Mouse (Mus musculus) heart, adult 11 months (tissue): ENCODE measurements around the gene Slc9a1.

Experiments used
- DNase-seq: peaks from one replicate; pipeline ENCODE4 v3.0.0; 2022

Slc9a1 gene

DNA sequence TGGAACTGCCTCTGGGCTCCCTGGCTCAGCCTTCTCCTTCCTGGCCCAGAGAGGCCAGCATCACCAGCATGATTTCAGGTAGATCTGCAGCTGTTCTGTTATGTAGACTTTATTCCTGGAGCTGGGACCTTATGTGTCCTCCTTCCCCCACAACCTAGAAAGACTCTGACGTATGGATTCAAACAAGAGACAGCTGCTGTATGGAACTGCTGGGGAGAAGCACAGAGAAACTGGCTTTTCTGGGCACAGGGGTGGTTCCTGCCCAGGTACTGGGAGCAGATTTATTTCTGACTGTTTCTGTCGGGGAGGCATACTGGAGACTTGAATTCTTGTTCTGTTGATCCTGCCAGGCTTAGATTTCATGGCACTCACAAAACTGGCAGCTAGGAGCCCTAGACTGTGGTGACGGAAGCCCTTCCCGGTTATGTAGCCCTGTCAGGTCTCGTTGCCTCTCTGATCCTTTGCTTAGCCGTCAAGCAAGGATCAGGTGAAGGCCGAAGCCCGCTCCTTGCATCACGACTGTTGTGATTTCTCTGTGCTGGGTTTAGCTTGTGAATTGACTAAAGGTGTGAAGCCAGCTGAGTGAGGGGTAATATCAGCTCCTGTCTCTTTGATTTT is 34.2 kb downstream of the Slc9a1 start:
- DNase-seq: no peak

DNA sequence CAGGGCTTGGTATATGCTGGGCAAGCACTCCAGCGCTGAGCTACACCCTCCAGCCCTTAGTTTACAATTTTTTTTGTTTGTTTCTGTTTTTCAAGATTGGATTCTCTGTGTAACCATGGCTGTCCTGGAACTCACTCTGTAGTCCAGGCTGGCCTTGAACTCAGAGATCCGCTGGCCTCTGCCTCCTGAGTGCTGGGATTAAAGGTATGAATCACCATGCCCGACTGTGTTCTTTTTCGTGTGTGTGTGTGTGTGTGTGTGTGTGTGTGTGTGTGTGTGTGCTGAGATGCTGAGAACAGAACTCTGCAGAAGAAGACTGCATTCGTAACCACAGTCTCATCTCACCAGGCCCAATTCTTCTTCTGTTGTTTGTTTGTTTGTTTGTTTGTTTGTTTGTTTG is 34.8 kb downstream of the Slc9a1 start:
- DNase-seq: no peak

DNA sequence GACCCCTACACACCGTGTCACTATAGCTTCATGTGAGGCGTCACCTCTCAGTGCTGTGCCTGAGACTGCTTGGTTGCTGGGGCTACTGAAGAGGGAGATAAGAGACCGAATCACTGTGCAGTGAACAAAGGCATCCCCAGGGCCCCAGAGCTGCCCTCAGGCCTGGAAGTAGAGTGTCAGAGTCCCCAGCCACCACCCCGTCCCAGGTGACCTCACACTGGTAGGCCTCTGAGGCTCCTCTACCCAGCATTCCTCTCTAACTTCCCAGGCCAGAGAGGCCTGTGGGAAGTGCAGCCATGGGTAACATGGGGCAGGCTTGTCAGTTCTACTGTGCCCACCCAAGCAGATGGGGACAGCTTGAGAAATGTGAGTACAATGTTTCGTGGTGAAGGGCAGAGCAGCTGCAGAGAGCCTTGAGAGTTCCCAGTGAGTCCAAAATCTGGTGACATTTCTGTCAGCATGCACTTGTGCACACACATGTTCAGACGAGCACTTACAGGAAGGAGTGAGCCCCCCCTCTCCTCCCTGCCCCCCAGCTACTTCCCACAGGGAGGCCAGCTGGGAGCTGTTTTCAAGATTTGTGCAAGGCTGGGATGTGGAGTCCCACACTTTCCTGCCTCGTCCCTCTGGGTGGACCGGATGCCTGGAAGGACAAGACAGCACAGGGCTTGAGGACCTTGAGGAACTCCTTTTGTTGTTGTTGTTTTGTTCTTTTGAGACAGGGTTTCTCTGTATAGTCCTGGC is 37.0 kb downstream of the Slc9a1 start:
- peak; percentile 91 for DNase-seq

DNA sequence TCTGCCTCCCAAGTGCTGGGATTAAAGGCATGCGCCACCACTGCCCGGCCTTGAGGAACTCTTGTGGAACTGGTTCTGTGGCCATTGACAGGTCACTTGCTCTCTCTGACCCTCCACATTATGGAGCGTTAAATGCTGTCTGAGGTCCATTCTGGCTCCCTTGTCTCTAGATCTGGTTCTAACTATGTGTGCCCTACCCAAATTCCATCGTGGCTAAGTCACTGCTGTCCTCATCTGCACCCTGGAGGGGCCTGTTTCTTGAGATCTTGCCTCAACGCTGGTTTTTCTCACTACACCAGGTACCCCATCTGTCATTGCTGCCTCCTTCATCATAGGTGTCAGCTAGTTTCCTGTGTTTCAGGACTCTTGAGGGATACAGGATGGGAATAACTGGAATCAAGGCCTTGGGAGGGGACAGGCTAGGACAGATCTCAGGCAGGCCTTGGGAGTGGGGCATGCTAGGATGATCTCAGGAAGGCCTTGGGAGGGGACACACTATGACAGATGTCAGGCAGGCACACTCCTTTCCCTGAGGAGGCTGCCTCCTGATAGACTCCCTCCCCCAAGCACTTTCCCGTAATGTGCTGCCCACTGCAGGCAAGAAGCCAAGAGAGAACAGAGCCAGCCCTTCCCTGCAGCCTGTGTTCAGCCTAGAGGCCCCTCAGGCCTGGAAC is 37.7 kb downstream of the Slc9a1 start:
- DNase-seq: peak; percentile 93

DNA sequence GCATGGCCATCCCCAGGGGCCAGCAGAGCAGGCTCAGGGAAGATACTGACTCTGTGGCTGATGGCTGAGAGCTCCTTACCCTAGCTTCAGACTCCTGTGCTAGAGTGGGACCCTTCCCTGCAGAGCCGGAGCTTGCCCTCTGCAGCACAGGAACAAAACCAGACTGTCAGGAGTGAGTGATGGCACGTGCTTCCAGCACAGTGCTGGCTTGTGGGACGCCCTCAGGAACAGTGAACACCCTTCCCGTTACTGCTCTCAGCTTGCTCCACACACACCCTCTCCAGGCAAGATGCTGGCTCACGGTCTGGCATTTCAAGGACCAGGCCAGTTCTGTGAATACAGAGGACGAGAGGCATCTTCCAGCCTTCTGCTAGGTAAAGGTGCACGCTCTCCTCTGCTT is 38.5 kb downstream of the Slc9a1 start:
- peak; percentile 92 for DNase-seq

DNA sequence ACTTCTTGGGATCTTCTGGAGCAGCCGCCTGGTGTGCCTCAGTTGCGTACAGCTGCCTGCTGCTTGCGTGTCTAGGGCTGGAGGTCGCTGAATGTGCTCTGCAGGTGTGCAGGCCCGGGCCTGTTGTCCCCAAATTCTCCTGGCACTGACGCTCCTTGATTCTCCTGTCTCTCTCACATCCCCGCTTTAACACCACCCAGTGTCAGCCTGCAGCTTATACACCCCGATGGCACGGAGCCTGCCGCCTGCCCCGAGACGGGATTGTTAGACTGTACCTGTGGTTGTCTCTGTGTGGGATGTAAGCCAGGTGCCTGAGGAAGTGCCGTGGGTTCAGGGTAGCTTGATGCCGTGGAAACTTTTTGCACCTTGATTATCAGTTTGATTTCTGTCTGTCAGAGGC is 41.5 kb downstream of the Slc9a1 start:
- DNase-seq: peak; percentile 90

DNA sequence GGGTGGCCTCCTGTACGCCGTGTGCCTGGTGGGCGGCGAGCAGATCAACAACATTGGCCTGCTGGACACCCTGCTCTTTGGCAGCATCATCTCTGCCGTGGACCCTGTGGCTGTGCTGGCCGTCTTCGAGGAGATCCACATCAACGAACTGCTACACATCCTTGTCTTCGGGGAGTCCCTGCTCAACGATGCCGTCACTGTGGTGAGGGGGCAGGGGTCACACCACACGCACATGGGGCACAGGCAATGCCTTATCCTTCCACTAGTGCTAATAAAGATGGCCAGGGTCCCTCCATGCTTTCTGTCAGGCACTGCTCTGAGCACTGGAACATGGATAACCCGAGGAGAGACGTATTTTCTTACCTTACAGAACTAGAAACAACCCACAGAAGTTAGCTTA is 42.6 kb downstream of the Slc9a1 start:
- DNase-seq: no peak

DNA sequence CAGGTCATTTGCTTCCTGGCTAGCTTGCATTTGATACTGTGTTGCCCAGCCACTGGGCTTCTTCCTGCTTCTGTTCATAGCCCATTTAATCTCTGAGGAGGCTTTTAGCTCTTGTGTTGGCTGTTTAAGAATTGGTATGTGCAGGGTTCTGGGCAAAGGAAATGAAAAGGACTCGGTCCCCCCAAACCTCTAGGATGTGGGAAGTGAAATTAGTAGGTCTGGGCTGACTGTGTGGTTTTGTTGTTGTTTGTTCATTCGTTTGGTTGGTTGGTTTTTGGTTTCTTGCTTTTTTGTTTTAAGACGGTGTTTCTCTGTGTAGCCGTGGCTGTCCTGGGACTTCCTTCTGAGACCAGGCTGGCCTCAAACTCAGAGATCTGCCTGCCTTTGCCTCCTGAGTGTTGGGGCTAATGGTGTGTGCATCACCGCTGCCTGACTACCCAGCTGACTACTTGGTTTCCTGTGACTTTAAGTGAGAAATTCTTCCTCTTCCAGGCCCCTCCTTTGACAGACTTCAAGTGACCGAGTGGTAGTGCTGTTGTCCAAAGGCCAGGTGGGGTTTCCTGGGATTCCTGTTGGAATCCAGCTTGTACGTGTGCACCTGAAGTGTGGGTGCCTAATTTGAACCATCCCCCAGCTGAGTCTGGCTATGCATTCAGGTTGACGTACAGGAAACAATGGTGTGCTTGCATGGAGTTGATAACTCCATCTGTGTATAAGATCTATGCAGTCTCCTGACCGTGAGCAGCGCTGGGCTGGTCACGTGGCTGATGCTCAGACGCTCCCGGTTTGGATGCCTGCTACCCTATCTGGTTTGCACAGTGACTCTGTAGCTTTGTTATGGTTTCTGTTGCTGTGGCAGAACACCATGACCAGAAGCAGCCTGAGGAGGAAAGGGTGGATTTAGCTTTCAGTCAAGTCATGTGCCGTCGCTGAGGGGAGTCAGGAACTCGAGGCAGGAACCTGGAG is 43.4 kb downstream of the Slc9a1 start:
- peak; percentile 90 for DNase-seq

DNA sequence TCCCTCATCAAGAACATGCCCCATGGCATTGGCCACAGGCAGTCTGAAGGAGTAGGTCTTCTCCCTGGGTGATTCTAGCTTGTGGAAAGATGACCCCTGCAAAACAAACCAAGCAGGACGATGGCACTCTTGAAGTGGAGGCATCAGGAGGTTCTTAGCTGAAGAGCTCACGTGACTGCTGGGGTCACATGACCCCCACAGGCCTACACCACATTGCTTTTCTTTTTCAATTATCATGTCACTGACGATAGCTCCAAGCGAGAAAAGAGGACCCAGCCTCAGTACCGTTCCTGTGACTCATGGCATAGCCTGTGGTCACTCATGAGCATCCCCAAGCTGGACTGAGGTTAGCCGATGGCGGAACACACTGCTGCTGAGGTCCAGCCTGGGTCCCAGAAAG is 44.1 kb downstream of the Slc9a1 start:
- no peak for DNase-seq

DNA sequence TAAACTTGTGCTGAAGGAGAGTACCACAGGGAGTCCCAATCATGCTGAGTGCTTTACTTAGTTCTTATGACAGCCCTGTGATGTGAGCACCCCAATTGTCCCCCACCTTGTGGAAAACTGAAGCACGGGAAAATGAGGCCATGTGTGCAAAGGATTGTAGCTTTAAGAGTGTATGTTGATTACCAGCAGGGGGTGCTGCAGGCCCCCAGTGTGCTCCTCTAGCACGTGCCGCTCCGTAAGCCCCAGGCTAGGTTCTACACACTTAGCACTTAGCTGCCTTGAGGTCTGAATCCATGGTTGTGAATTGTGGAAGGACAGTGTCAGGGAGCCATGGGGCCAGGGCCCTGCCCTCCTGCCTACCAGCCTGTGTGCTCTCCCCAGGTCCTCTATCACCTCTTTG is 45.4 kb downstream of the Slc9a1 start:
- no peak for DNase-seq

DNA sequence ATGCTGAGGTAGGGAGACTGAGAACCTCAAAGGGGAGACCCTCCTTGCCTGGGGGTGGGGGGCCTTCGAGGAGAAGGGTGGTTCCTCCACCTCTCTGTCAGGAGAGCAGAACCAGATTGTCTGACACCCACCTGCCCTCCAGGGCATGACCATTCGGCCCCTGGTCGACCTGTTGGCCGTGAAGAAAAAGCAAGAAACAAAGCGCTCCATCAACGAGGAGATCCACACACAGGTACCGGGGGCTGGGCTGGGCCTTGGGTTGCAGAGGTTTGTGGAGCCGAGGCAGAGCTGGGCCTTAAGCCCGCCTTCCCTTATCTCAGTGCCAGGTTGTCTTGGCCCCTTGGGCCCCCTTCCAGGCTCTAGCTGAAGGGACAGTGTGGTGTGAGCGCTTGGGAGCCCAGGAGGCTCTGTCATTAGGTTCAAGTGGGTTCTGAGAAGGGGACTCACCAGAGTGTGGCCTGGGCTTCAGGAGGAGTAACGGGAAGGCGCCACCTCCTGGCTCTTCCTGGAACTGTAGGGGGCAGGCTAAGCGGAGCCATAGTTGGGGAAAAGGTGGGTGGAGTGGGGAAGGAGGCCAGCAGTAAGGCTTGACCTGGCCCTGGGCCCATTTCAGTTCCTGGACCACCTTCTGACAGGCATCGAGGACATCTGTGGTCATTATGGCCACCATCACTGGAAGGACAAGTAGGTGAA is 50.0 kb downstream of the Slc9a1 start:
- peak; percentile 95 for DNase-seq

DNA sequence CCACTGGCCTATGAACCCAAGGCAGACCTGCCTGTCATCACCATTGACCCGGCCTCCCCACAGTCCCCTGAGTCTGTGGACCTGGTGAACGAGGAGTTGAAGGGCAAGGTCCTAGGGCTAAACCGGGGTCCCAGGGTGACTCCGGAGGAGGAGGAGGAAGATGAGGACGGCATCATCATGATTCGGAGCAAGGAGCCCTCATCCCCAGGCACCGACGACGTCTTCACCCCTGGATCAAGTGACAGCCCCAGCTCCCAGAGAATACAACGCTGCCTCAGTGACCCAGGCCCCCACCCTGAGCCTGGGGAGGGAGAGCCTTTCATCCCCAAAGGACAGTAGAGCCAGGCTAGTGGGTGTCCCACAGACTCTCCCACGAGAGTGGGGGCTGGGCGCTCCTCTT is 52.5 kb downstream of the Slc9a1 start:
- peak; percentile 92 for DNase-seq

DNA sequence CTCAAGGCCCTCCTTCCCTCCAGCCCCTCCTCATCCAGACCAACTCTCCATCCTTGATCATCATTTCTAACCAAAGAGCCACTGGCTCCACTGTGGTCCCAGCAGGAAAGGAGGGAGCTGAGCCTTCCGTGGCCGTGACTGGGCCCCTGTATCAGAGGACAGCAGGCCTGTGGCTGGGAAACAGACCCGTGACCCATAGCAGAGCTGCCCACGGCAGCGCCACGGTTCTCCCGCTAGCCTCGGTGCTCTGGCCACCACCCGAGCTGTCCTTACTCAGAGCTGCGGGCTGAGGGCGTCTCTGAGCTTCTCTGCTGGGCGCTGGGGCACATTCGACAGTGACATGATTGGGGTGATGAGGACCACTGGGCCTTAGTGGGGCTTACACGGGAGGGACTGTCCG is 53.1 kb downstream of the Slc9a1 start:
- DNase-seq: peak; percentile 93

DNA sequence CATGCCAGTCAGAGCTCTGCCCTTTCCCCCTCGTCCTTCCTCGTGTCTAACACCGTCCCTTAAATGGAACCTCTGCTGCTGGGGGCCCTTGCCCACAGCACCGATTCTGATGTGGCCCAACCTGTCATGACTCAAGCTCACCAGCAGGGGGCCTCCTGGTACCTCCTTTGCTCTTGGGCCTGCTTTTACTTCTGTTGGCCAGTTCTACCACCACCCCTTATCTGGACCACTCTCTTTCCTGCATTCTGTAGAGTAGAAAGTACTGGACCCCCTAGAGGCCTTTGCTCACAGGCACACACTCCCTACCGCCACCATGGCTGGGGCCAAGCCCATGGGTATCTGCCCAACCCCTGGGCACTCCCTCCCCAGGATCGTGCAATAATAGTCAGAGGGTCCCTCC is 53.6 kb downstream of the Slc9a1 start:
- DNase-seq: peak; percentile 94

DNA sequence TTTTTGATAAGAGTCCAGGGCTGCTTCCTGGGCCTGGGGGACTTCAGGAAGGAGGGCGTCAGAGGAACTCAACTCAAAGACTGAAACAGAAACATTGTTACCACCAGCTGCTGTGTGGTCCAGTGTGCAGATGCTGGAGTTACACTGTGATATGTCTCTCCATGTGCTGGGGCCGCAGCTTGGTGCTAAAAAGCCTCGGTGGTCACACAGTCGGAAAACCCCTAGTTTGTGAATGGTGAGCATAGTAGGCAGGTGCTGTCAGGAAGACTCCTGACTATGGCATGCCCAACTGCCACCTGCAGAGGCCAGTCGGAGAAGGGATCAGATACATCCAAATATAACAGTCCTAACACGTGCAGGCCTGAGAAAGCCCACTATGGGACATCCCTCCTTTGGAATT is 54.2 kb downstream of the Slc9a1 start:
- peak; percentile 90 for DNase-seq

DNA sequence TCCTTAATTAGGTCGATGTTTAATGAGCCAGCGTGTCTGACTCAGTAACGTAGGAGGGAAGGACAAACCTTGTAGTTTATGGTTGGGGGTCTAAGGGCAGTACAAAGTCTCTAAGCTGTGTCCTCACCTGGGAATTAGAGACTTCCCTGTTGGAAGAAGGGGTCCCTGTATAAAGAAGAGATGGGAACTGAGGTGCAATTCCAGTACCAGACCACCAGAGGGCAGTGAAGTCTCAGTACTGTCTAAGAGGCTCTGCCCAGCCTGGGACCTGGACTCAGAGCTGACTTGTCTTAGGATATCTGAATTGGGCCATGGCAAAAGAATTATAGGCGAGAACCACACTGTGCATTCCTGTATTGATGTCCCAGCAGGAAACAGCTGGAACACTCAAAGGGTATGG is 54.6 kb downstream of the Slc9a1 start:
- peak; percentile 96 for DNase-seq

DNA sequence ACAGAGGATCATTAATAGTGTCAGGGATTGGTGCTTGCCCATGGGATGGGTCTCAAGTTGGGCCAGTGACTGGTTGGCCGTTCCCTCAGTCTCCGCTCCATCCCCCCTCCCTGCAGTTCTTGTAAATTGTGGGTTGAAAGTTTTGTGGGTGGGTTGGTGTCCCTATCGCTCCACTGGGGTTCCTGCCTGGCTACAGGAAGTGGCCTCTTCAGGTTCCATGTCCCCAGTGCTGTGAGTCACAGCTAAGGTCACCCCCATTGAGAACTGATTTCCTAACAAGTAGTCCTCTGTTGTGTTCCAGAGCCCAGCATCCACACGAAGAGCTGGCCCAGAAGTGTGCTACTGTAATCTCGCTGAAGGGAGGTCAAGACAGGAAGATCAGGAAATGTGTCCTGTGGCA is 56.6 kb downstream of the Slc9a1 start:
- peak; percentile 90 for DNase-seq

DNA sequence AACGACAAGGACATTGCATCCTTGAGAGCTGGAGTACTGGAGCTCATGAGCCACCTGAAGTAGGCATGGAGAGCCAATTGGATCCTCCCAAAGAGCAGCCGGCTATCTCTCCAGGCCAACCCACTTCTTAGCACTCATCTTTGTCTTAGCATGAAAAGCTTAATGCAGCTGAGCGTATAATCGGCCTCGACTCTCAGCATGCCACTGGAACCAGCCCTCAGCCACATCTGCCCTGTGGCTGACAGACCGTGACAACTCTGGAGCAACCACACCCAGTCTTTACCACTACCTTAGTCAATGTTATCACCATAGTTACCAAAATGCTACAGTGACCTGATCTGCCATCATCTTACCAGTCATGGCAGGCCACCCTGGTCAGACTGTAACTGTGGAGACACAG is 62.0 kb downstream of the Slc9a1 start:
- no peak for DNase-seq

DNA sequence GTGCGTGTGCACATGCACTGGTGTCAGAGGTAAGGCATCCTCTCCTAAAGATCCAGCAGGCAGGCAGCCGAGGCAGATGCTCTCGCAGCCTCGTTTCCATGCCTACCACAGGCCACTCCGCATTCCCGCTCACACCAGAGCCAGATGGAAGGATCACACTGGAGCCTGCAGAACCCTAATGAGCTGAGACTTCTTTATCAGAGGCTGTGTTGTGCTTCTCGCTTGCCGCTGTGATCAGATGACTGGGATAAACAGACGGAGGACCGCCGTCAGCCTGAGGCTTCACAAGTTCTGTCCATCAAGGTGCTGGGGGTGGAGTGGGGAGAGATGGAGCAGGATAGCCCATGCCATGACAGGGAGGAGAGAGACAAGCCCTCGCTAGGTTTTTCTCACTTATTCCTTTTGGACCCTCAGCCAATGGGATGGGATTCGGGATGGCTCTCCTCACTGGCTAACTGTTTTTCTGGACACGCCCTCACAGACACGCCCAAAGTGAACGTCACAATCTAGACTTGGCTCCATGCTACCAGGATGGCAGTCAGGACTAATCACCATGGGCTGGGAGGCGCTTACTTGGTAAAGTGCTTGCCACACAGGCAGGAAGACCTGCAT is 63.2 kb downstream of the Slc9a1 start:
- no peak for DNase-seq

DNA sequence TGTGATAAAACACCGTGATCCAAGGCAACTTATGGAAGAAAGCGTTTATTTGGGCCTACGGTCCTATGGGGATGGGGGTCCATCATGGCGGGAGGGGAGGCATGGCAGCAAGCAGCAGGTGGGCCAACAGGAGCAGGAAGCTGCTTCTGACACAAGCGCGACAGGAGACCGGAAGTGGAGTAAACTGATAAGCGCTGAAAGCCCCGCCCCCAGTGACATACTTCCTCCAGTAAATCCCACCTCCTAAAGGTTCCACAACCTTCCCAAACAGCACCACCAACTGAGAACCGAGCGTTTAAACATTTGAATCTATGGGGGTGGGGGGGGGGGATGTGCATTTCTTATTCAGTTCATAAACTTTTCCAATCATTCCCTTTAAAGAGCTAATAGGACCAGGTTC is 66.4 kb downstream of the Slc9a1 start:
- DNase-seq: no peak

DNA sequence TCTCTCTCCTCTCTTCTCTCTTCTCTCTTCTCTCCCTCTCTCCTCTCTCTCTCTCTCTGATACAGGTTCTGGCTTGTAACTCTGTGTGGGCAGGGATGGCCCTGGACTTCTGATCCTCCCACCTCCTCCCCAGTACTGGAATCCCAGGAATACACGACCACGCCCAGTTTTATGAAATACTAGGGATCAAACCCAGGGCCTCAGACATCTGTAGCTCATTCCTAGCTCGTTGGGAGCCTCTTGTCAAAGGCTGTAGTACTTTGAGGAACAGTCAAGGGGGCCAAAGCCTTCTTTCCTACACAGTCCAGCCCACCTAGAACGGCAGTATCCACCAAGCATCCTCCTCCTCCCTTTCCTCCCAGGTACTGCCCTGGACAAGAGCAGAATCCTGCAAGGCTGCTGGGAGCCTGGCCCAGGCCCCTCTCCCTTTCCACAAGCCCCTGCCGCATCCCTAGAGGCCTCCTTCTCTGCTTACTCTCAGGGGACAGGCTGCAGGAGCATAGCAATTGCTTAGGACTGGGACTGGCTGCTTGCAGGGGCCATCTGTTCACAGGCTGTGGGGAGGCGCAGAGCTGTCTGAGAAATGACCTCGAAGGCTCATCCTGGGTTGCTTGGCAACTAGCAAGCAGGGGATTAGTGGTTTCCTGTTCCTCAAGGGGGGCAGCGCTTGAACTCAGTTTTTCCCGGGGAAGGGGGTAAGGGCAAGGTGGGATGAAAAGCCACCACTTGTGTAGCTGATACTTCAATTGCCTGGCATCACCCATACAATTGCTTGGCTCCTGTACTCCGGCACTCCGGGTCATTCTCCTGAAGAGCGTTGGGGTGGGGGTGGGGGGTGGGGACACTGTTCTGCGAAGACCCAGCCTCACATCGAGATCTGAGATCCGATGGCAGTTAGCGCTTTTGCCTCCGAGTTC is 70.2 kb downstream of the Slc9a1 start:
- peak; percentile 95 for DNase-seq
